In genomic region chrX:12088301-12089026, GRCm38 (mm10) we compare ENCODE assay signal across 8 mouse cellular contexts.
DNase-seq lines count a peak whose midpoint lies in the region; ATAC-seq and TF ChIP-seq lines count a peak whose summit lies in the region.

No protein-coding gene starts in this region.

- peak overlapping the region; percentile 69 for H3K4me3 ChIP-seq in E14TG2a.4 (replicated peaks; ENCODE audit: low read length)
- H3K4me3 ChIP-seq in brown adipose tissue, adult 24 weeks (ENCODE audit: insufficient read depth, low read depth, low read length), result peak overlapping the region; percentile 67
- peak overlapping the region; percentile 47 for H3K4me3 ChIP-seq in forebrain, embryonic 13.5 days
- H3K4me3 ChIP-seq in layer of hippocampus, adult 2 months, result peak overlapping the region; percentile 60

- peaks cover 78% of the 10 kb centered on the region for H3K27me3 ChIP-seq in E14TG2a.4 (ENCODE audit: insufficient read depth, low read length)
- H3K27me3 ChIP-seq in forebrain, embryonic 13.5 days, result peaks cover 84% of the 10 kb centered on the region

- intact Hi-C loops in heart, postnatal 36 days (cut with DNase I), result loop anchor here (2.0 kb wide), 1 partner anchor 44 kb away; no protein-coding TSS in a partner anchor

- no peaks in the 10 kb centered on the region for H3K9me3 ChIP-seq in E14TG2a.4 (ENCODE audit: low read length)
- H3K9me3 ChIP-seq in forebrain, embryonic 13.5 days (replicated peaks), result no peaks in the 10 kb centered on the region

- 0% methylated on average over 25 of the region's 72 CpGs for WGBS in forebrain, embryonic 13.5 days

- H3K4me2 ChIP-seq in forebrain, embryonic 13.5 days, result peak overlapping the region; percentile 79

- H3K27ac ChIP-seq in brown adipose tissue, adult 24 weeks (replicated peaks; ENCODE audit: low read depth, low read length), result peak overlapping the region; percentile 83
- peak overlapping the region; percentile 96 for H3K27ac ChIP-seq in forebrain, embryonic 13.5 days
- H3K27ac ChIP-seq in layer of hippocampus, adult 2 months, result peak overlapping the region; percentile 94

- peaks cover 45% of the 10 kb centered on the region for H3K4me1 ChIP-seq in E14TG2a.4 (replicated peaks; ENCODE audit: low read depth, low read length)
- H3K4me1 ChIP-seq in brown adipose tissue, adult 24 weeks (ENCODE audit: control insufficient read depth, insufficient read depth, insufficient read length, low read length), result peaks cover 2% of the 10 kb centered on the region; the same call in 1 of the 2 replicates
- peaks cover 56% of the 10 kb centered on the region for H3K4me1 ChIP-seq in forebrain, embryonic 13.5 days

- peak; percentile 71 for ATAC-seq in forebrain, embryonic 13.5 days

- peak; percentile 71 to 85 for DNase-seq in heart, postnatal 36 days
- DNase-seq in layer of hippocampus, adult 2 months (ENCODE audit: low spot score in 2 of 2), result no peak
- DNase-seq in lung, postnatal 10 days, result peak; percentile 85
- peak; percentile 66 for DNase-seq in ovary, postnatal 14 days (ENCODE audit: low spot score)
- peak; percentile 71 to 78 for DNase-seq in thymus, postnatal 36 days

- H3K36me3 ChIP-seq in E14TG2a.4 (ENCODE audit: insufficient read depth, low read length), result no peaks in the 10 kb centered on the region
- H3K36me3 ChIP-seq in forebrain, embryonic 13.5 days (ENCODE audit: poor library complexity, severe bottlenecking), result no peaks in the 10 kb centered on the region

- H3K9ac ChIP-seq in forebrain, embryonic 13.5 days, result peak overlapping the region; percentile 71

- TF ChIP-seq CTCF in E14TG2a.4 (conservative IDR thresholded peaks at IDR 0.05; ENCODE audit: low read length), result no peak
- no peak for TF ChIP-seq CTCF in layer of hippocampus, adult 2 months (conservative IDR thresholded peaks at IDR 0.05)

Comparison
In these comparisons a context has a peak if more than half of its experiments do, and no peak if none do; other contexts are left out.
1. DNase-seq: peak in heart, postnatal 36 days (2 of 2), lung, postnatal 10 days (single experiment), ovary, postnatal 14 days (single experiment) and thymus, postnatal 36 days (2 of 2); none in layer of hippocampus, adult 2 months (0 of 2).
2. Peak in every context shown above with its lines, with median percentiles within 50 percentile points of each other: H3K4me3 ChIP-seq and H3K27ac ChIP-seq.